Mouse (Mus musculus): Measurements from ENCODE around the gene Tor3a.

The Tor3a gene

DNA sequence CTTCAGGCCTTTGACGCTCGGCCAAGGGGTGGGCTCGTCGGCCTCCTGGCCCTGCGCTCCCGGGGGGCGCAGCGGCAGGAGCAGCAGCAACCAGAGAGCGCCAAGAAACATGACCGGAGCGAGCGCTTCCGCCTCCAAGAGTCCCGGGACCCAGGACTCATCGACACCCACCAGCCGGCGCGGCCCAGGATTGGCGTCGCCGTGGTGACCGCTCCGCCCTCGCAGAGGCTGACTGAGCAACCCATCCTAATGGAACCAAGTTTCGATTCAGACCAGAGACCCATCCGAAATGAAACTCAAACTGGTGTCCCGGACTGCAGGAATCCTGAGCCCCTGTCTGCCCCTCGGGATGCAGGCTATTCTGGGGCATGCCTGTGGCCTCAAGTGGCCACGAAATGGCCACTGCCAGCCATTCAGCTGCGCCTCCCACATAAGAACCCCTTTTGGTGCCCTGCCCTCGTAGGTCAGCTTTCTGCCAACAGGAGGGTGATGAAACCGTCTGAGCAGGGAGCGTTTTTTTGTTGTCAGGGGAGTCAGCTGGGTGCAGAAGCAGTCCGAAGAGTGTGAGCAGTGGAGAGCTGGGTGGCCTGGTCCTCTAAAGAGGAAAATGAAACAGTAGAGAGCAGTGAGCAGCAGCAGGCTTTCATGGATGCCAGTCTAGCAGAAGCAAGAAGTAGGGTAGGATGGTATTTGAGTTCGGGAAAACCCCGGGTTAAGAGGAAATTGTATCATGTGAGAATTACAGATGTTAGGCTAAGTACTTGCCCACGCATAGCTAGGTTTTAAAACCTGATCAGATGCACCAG is at the start of gene Tor3a:
TSS of gene Tor3a (minus strand) at position 162 of the 806 bp plus-strand sequence.
- DNase-seq = peak; percentile 73

DNA sequence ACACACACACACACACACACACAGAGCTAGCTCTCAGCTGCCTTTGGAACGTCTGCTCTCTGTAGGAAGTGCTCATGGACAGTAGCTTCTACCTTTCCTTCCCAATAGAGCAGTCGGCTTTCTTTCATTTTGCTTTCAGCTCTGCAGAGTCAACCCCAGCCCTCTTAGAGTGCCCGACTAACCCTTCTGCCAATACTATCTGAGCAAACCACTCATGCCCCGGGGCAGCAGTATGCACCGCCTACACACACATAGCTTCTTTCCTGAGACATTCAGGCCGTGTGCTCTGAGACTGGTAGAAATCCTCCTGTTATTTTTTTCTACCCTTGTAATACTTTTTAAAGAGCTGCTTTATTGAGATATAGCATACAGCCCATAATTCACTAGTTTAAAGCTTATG is 47.9 kb upstream of the Tor3a start:
- DNase-seq = no peak

GRCm38 (mm10) chr1:156720046-156720445 is 45.9 kb upstream of the Tor3a start:
- no peak for DNase-seq

DNA sequence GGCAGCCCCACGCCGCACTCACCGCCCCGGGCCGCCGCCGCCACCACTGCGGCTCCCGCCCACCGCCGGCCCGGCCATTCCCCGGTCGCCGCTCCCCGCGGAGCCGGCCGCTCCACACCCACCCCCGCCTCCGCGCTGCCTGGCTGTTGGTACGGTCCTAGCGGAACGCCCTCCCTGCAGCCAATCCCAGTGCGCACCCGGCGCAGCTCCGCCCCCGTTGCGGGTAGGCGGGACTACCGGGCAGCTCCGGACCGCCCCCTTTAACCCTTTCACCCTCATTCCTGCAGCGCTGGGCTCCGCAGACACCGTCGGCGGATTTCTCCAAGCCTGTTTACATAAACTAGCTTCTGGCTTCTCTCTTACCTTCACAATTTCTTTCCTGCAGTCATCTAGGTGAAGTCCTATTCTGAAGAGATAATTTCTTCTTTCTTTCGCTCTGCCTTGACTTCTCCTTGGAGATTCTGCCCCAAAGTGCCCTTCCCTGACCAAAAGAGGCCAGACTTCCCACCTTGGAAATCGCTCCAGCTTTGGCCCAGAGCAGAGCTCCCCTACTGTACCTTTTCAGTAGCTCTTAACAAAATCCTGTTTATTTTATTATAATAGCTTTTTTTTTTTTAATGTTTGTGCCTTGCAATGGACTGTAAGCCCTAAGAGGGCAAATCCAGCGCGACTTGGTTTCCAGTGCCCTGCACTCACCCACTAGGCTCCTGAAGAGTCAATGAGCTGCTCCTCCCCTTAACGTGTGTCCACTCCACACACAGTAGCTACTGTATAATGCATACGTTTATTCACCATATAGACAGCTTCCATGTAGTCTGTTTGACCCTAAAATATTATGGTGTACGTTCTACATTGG is 45.0 kb upstream of the Tor3a start, which contains the start of gene Fam20b:
TSS of gene Fam20b (minus strand) at position 137 of the 856 bp plus-strand sequence.
- peak; percentile 97 for DNase-seq

DNA sequence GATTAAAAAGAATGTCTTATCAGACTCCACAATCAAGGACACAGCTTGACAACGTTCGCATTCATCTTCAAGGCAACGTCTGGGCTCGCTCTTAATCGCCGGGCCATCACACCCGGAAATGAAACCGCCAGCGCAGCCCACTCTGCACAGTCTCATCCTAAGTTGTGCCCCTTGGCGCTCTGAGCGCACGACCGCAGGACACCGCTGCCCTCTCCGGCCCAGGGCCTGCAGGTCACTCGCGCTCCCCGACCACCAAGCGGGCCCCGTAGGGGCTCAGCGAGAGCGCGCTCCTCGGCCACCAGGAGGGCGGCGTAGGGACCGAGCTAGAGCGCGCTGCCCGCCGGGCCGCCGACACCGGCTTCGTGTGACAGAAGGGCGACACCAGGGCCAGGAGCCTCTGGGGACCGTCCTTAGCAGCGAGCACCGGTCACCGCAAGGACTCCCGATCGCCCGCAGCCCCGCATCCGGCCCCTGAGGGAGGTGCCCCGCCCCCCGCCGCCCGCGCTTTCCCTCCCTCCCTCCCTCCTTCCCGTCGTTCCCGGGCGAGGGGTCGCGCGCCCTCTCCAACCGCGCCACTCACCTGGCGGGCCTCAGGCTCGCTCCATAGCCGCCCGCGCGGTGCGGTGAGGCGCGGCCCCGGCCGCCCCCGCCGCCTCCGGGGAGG is 44.3 kb upstream of the Tor3a start:
- peak; percentile 32 for DNase-seq

DNA sequence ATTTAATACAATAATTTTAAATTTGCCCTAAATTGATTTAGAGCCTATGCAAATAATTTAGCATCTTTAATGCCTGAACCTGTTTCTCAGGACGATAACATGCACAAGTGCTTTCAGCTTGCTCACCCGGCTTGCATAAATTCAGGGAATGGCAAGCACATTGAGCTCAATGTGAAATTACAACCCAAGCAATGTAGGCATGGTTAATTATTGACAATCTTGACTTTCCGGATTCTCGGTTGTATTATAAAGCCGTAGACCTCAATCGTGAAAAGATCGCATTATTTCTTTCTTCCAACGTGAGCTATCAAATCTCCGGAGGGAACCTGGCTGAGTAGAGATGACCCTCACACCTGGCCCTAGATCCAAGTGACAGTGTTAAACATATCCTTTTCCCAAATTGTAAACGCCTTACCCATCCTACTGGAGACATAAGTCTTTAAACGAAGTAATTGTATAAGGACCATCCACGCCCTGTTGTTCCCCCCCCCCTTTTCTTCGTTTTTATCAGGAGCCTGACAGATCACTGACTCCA is 43.7 kb upstream of the Tor3a start:
- no peak for DNase-seq

- no peak for DNase-seq
Observed at GRCm38 (mm10) chr1:156716681-156717080, 42.5 kb upstream of the Tor3a start.

GRCm38 (mm10) chr1:156710472-156711098 is 36.4 kb upstream of the Tor3a start:
- DNase-seq = no peak

DNA sequence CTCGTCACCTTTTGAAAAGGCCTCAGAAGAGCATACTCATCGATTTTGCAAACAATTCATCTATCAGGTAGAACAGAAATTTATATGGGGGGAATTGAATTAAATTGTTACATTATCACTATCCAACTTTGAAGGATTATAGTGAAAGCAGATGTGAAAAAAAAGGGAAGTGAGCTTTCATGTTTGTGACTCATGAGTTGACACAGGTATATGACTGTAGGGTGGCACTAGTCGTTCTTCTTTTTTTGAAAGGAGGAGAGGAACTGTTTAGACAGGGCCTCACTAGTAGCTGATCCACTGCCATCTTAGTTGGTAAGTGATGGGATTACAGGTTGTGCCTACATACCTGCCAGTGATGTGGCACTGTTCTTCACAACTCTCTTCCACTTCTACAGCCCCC is 34.5 kb upstream of the Tor3a start:
- no peak for DNase-seq

DNA sequence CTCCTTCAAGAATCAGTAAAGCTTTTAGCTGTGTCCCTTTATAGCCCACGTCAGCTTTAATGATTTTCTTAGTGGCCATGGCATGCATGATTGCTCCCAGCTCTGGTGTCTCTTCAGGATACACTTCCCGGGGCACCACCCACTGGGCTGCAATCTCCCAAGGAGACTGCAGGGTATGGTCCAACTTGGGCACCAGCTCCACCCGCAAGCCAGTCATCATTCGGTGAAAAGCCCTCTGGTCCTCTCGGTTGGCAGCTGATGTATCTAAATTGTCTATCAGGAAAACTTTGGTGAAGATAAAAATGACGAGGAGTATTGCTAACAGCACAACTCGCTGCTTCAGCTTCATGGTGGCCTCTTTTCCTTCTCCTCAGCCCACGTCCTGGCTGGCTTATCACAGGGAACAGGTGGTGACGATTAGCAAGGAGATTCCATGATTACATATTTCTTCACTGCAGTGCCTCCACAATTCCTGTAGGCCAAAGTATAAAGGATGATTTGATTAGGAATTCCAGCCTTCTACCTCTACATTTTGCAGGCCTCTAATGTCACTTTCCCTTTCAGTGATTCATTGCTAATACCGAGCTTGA is 31.6 kb upstream of the Tor3a start:
- DNase-seq = peak; percentile 46

DNA sequence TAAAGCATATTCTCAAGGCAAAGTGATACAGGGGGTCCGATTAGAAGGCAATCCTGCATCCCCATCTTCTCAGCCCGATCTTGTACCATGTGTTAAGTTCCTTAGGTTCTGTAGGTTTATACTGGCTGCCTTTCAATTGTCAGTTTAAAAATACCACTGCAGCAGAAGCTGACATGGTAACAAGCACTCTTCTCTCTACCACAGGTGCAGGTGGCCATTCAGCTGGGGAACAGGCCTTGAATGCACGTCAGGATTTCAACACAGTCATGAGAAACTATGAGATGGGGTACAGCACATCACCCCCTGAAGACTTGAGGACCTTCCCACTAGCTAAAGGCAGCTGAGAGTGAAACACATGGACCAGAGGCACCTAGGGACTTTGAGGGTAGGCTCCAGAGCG is 29.3 kb upstream of the Tor3a start:
- DNase-seq = no peak

DNA sequence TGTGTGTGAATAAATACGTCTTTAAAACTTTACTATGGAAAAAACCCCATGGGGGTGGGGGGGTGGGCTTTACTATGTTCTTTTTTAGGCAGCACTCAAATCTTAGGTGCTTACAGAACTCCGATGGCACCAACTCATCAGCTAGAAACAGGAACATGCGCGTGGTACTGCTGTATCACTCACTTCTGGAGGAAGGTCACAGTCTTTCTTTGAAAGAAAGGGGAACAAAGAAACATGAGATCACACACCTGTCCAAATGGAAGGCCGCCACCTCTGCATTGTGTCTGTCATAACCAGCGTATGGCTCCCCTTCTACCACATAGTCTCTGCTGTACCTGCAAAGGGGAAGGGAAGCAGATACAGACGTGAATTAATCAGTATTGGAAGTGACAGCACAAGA is 28.0 kb upstream of the Tor3a start:
- no peak for DNase-seq

DNA sequence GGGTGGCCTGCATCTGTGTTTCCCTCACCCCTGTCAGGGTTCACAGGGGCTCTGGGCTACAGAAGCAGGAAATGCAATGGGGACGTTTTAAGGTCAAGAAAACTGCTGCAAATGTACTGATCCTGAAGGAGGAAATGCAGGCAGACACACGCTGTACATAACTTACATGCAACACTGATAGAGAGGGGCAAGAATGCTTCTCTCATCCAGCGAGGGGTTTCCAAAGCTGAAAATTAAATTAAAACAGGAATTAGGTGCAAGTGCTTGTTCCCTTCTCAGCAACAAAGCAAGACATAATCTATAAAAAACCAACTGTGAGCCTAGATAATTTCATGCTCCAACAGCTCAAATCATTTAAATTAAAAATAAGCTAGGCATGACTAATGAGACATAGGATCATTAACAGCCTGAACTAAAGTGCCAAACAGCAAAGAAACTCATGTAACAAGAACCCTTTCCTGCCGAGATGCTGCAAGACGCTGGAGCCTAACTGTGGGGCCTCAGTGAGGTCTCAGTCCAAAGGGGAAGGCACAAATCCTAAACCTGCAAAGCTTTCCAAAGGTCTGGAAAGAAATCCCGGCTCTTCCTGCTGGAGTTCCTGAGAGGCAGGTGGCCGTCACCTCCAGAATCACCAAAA is 12.0 kb upstream of the Tor3a start:
- no peak for DNase-seq

- no peak for DNase-seq
Observed at GRCm38 (mm10) chr1:156679599-156679998, 5.4 kb upstream of the Tor3a start.

DNA sequence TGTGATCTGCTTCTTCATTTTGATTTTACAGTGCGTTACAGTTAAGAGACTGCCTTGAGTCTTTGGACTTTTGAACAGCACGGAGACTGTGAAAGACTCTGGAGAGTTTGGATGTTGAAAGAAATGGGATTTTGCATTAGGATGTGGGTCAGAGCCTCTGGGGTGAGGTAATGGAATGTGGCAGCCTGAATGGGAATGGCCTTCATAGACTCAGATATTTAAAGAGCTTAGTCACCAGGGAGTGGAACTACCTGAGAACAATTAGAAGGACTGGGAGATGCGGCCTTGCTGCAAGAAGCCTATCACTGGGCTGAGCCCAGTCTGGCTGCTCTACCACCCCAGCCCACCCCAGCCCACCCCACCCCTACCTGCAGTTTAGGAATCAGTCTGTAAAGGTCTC is 3.1 kb upstream of the Tor3a start:
- DNase-seq = no peak

- no peak for DNase-seq
Observed at GRCm38 (mm10) chr1:156676596-156676995, 2.4 kb upstream of the Tor3a start.

- peak; percentile 46 for DNase-seq
Observed at GRCm38 (mm10) chr1:156676171-156676570, 2.0 kb upstream of the Tor3a start.

- DNase-seq = no peak
Observed at GRCm38 (mm10) chr1:156673476-156674194, 521 bp downstream of the Tor3a start.

- DNase-seq = no peak
Observed at GRCm38 (mm10) chr1:156672720-156673475, 1.3 kb downstream of the Tor3a start.

DNA sequence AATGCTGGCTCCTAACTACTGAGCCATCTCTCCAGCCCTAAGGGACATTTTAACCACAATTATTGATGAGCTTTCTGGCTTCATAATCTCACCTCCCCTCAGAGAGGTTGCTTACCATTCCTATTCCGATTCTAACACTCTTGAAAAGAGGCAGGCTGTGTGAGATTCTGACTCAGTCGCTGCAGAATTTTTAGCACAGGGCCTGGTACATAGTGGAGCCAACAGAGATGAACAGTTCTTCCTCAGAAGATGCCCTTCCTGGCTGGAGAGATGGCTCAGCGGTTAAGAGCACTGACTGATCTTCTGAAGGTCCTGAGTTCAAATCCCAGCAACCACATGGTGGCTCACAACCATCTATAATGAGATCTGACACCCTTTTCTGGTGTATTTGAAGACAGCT is 2.2 kb downstream of the Tor3a start:
- DNase-seq = no peak
